Comparison of ENCODE assay signal across 8 mouse cellular contexts in the genomic region with DNA sequence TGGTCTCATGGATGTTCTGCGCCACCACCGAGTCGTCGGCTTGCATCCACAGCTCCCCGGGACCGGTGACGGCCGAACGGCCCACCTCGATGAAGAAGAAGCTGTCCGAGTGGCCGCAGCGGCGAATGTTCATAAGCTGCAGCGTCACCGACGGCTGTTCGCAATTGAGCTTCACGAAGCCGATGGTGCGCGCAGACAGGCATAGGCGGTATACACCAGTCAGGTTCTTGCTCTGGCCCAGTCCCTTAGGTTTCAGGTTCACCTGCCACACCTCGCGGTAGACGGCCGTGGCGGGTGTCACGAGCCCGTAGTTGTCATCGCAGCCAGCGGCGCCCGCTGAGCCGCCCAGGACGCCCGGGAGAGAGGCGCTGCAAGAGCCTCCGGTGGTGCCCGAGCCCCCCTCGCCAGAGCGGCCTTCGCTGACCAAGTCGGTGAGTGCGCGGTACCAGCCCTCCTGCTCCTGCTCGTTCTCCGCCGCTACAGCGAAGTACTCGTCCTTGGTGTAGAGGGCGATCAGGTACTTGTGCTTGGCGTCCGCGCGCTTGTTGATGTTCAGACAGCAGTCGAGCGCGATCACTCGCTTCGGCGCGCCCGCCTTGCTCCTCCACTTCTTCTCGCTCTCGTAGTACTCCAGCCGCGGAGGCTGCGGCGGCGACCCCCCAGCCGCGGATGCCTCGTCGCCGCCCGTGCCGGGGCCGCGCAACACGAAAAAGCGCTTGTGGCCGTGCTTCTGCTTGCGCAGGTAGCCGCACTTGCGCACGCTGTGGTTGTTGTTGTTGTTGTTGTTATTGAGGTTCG. TPM values are rescaled to one million over a fixed set of nuclear protein-coding genes. Genes with fewer than 3 reads are reported as not detected.
DNase-seq lines count a peak whose midpoint lies in the region; ATAC-seq lines count a peak whose summit lies in the region.

No protein-coding gene starts in this region.

- peak overlapping the region; percentile 92 for H3K9ac ChIP-seq in hindbrain, embryonic 16.5 days (ENCODE audit: low read depth, low read length)
- peak overlapping the region; percentile 87 for H3K9ac ChIP-seq in limb, embryonic 11.5 days (ENCODE audit: low read length)
- H3K9ac ChIP-seq in midbrain, embryonic 16.5 days (ENCODE audit: low read depth, low read length), result peak overlapping the region; percentile 83
- peak overlapping the region; percentile 78 for H3K9ac ChIP-seq in stomach, embryonic 14.5 days (replicated peaks; ENCODE audit: low read depth, low read length)

- H3K4me1 ChIP-seq in hindbrain, embryonic 16.5 days (ENCODE audit: control insufficient read depth, insufficient read depth, low read depth, low read length), result peaks cover 41% of the 10 kb centered on the region
- peaks cover 41% of the 10 kb centered on the region for H3K4me1 ChIP-seq in limb, embryonic 11.5 days (ENCODE audit: control insufficient read depth, insufficient read depth, low read length)
- H3K4me1 ChIP-seq in midbrain, embryonic 16.5 days (ENCODE audit: control insufficient read depth, insufficient read depth, low read length), result peaks cover 49% of the 10 kb centered on the region
- peaks cover 42% of the 10 kb centered on the region for H3K4me1 ChIP-seq in stomach, embryonic 14.5 days (ENCODE audit: control insufficient read depth, insufficient read depth, low read length)

- under 1% methylated on average over 87 of the region's 88 CpGs for WGBS in hindbrain, embryonic 16.5 days
- under 1% methylated on average over 88 of the region's 88 CpGs for WGBS in limb, embryonic 11.5 days
- WGBS in midbrain, embryonic 16.5 days, result under 1% methylated on average over 86 of the region's 88 CpGs
- under 1% methylated on average over 88 of the region's 88 CpGs for WGBS in stomach, embryonic 14.5 days

- H3K36me3 ChIP-seq in hindbrain, embryonic 16.5 days (ENCODE audit: control insufficient read depth, insufficient read depth, low read length), result no peaks in the 10 kb centered on the region
- peaks cover 4% of the 10 kb centered on the region; the same call in 1 of the 2 replicates for H3K36me3 ChIP-seq in limb, embryonic 11.5 days (ENCODE audit: control insufficient read depth, insufficient read depth, low read length)
- H3K36me3 ChIP-seq in midbrain, embryonic 16.5 days (ENCODE audit: control insufficient read depth, insufficient read depth, low read length), result no peaks in the 10 kb centered on the region
- peaks cover 9% of the 10 kb centered on the region for H3K36me3 ChIP-seq in stomach, embryonic 14.5 days (ENCODE audit: control insufficient read depth, insufficient read depth, low read length)

- peak overlapping the region; percentile 95 for H3K27ac ChIP-seq in hindbrain, embryonic 16.5 days (ENCODE audit: low read depth, low read length)
- peak overlapping the region; percentile 88 for H3K27ac ChIP-seq in limb, embryonic 11.5 days (replicated peaks; ENCODE audit: low read depth, low read length)
- peak overlapping the region; percentile 100 for H3K27ac ChIP-seq in midbrain, embryonic 16.5 days (ENCODE audit: low read length)
- peak overlapping the region; percentile 39 for H3K27ac ChIP-seq in stomach, embryonic 14.5 days (ENCODE audit: low read length)

- H3K4me2 ChIP-seq in hindbrain, embryonic 16.5 days (ENCODE audit: low read length), result peak overlapping the region; percentile 90
- peak overlapping the region; percentile 85 for H3K4me2 ChIP-seq in limb, embryonic 11.5 days (ENCODE audit: low read depth, severe bottlenecking)
- H3K4me2 ChIP-seq in midbrain, embryonic 16.5 days (ENCODE audit: low read length), result peak overlapping the region; percentile 95
- peak overlapping the region; percentile 92 for H3K4me2 ChIP-seq in stomach, embryonic 14.5 days (replicated peaks; ENCODE audit: low read depth, low read length)

- no peak for ATAC-seq in hindbrain, embryonic 16.5 days
- no peak for ATAC-seq in limb, embryonic 11.5 days (ENCODE audit: insufficient number of reproducible peaks, low FRiP score, low TSS enrichment, low read depth)
- ATAC-seq in midbrain, embryonic 16.5 days, result no peak
- no peak for ATAC-seq in stomach, embryonic 14.5 days (ENCODE audit: insufficient number of reproducible peaks, insufficient read depth, low FRiP score, low read depth)

- H3K27me3 ChIP-seq in hindbrain, embryonic 16.5 days (replicated peaks; ENCODE audit: control insufficient read depth, insufficient read depth, low read length), result no peaks in the 10 kb centered on the region
- no peaks in the 10 kb centered on the region for H3K27me3 ChIP-seq in limb, embryonic 11.5 days (ENCODE audit: control insufficient read depth, insufficient read depth, low read length)
- H3K27me3 ChIP-seq in midbrain, embryonic 16.5 days (ENCODE audit: control insufficient read depth, insufficient read depth, low read depth, low read length), result no peaks in the 10 kb centered on the region
- no peaks in the 10 kb centered on the region for H3K27me3 ChIP-seq in stomach, embryonic 14.5 days (ENCODE audit: control insufficient read depth, insufficient read depth, low read length)

- H3K9me3 ChIP-seq in hindbrain, embryonic 16.5 days (ENCODE audit: control insufficient read depth, low read length), result no peaks in the 10 kb centered on the region
- H3K9me3 ChIP-seq in limb, embryonic 11.5 days (ENCODE audit: control insufficient read depth, low read length), result no peaks in the 10 kb centered on the region
- no peaks in the 10 kb centered on the region for H3K9me3 ChIP-seq in midbrain, embryonic 16.5 days (replicated peaks; ENCODE audit: control insufficient read depth, low read length, poor library complexity, severe bottlenecking)
- no peaks in the 10 kb centered on the region for H3K9me3 ChIP-seq in stomach, embryonic 14.5 days (ENCODE audit: control insufficient read depth, low read depth, low read length)

- H3K4me3 ChIP-seq in hindbrain, embryonic 16.5 days (ENCODE audit: low read length), result peak overlapping the region; percentile 83
- H3K4me3 ChIP-seq in limb, embryonic 11.5 days (ENCODE audit: low read depth, low read length), result peak overlapping the region; percentile 70
- peak overlapping the region; percentile 87 for H3K4me3 ChIP-seq in midbrain, embryonic 16.5 days (ENCODE audit: low read depth, low read length)
- peak overlapping the region; percentile 71 for H3K4me3 ChIP-seq in stomach, embryonic 14.5 days (ENCODE audit: low read depth, low read length)

- peak; percentile 36 for DNase-seq in ovary, postnatal 10 days (ENCODE audit: low spot score)
- no peak for DNase-seq in ovary, postnatal 14 days (ENCODE audit: low spot score)
- peak; percentile 70 for DNase-seq in cerebellum, adult 9-10 months
- DNase-seq in forelimb bud, embryonic 11.5 days (ENCODE audit: low read depth, low spot score), result peak; percentile 32
- DNase-seq in limb, embryonic 11.5 days (ENCODE audit: low spot score), result peak; percentile 76

RNA-seq across cellular contexts. Expression of a gene that starts 0.5 kb away (rescaled TPM):
- polyA plus RNA-seq in hindbrain, embryonic 16.5 days (2015; fragmentation: Nextera tagmentation; extraction: Ambion mirVana), result 4.1 and 4.6 TPM in 2 replicates
- polyA plus RNA-seq in limb, embryonic 11.5 days (2014; fragmentation: Nextera tagmentation; extraction: Ambion mirVana), result 8.3 and 9.3 TPM in 2 replicates
- polyA plus RNA-seq in midbrain, embryonic 16.5 days (2015; fragmentation: Nextera tagmentation; extraction: Ambion mirVana), result 3.8 and 5.1 TPM in 2 replicates
- 4.6 and 5.0 TPM in 2 replicates for polyA plus RNA-seq in stomach, embryonic 14.5 days (2014; fragmentation: Nextera tagmentation; extraction: Ambion mirVana)

Comparison
In these comparisons a context has a peak if more than half of its experiments do, and no peak if none do; other contexts are left out.
1. H3K27ac ChIP-seq: peak in every context shown above with its lines; median percentile 100 in midbrain, embryonic 16.5 days; 95 in hindbrain, embryonic 16.5 days; 88 in limb, embryonic 11.5 days; 39 in stomach, embryonic 14.5 days.